Mouse (Mus musculus) left cerebral cortex, adult 8-10 months (tissue): ENCODE measurements around the gene Reg3a. TPM values are rescaled to one million over a fixed set of nuclear protein-coding genes. Genes with fewer than 3 reads are reported as not detected.
A peak's percentile ranks its signal among the peaks of the same experiment; 100 is the strongest.
"Not testable (repeated sequence)": the region's sequence is repeated elsewhere in the genome, so short reads cannot be mapped to it uniquely, and the experiment has no call there.

Experiments
- DNase-seq, 2 experiments: peaks; one replicate each; pipeline ENCODE4 v3.0.0; 2022; ENCODE audit warnings: low spot score in 2 of 2
- total RNA-seq, 4 experiments: library from RNA; stranded (reverse); gene quantifications; 2 replicates each; pipeline ENCODE4 v1.2.4; 2022

The Reg3a gene
- not detected for total RNA-seq

DNA sequence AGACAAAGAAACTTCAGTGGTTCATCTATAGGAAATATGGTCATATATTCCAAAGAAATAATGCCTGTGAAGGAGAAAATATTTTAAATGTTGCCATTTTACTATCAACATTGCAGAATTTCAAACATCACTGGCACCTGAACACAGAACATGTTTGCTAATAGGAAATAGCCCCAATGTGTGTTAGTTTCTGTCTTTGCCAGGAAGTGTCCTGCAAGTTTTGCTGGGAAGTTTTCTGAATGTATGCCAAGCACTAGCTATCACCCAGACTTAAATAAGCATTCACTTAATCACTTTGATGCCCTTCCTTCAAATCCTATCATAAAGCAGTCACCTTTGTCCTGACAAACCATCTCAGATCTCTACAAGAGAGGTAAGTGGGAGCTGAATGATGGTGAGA is at the start of gene Reg3a:
Reg3a (plus strand) TSS at position 301 of the 400 bp plus-strand sequence.
- no peak for DNase-seq

- no peak for DNase-seq
Observed at GRCm38 (mm10) chr6:78331919-78332569, 48.5 kb upstream of the Reg3a start.

- DNase-seq = peak in 1 of 2 experiments; percentile 43
Observed at GRCm38 (mm10) chr6:78340296-78340695, 40.2 kb upstream of the Reg3a start.

GRCm38 (mm10) chr6:78341689-78342088 is 38.8 kb upstream of the Reg3a start:
- no peak for DNase-seq

DNA sequence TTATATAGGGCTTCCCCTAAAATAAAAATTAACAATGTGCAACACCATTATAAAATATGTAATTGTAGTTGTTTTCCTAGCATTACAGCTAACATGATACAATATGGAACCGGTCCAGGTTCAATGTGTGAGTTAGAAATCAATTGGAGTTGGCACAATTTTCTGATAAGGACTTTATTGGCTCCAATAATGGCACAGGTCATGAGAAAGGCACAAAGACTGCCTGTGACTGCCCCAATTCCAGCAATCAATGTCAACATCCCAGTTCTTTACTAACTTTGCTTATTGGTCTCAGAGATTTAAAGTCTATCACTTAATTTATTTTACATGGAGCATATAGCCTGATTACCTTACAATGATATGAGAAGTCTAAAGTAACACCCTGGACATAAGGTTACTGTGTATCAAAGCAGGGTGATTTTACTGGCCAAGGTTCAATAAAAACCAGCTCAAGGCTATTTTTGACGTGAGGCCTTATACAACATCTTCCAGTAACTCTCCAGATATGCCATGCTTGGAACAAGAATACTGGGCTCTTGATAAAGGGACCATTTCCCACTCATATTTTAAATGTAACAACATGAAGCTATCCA is 18.4 kb upstream of the Reg3a start:
- no peak for DNase-seq

DNA sequence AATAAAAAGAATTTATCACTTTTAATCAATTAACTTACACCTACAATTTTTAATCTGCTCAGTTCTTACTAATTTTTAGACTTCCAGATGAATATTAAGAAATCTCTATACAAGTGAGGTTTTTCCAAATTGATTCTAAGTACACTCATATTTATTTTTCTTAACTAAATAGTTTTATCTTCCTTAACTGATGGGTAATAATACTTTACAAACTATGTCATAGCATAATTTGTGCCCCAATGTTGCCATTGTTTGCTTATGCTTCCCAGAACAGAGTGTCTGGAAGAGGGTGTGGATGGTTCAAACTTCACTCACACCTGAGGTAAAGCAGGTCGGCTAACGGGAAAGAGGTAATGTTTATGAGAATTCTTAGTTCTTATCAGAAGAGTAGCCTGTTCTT is 10.2 kb upstream of the Reg3a start, which contains the start of gene Reg3b:
Reg3b (plus strand) TSS at position 301 of the 400 bp plus-strand sequence.
- no peak for DNase-seq

GRCm38 (mm10) chr6:78378765-78379164 is 1.7 kb upstream of the Reg3a start, which contains the start of gene Reg3d:
Reg3d (minus strand) TSS chr6:78378865.
- no peak for DNase-seq

GRCm38 (mm10) chr6:78385609-78386008 is 5.1 kb downstream of the Reg3a start:
- no peak for DNase-seq

DNA sequence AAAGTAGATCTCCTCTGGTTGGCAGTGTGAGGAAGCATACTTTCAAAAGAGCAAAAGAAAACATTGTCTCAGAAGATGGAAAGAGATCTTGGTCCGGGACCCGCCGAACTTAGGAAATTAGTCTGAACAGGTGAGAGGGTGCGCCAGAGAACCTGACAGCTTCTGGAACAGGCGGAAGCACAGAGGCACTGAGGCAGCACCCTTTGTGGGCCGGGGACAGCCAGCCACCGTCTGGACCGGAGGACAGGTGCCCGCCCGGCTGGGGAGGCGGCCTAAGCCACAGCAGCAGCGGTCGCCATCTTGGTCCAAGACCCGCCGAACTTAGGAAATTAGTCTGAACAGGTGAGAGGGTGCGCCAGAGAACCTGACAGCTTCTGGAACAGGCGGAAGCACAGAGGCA is 14.8 kb downstream of the Reg3a start, which contains the start of gene Reg2:
Reg2 (plus strand) TSS at position 301 of the 400 bp plus-strand sequence.
- DNase-seq = not testable (repeated sequence)

GRCm38 (mm10) chr6:78422411-78422810 is 41.9 kb downstream of the Reg3a start, which contains the start of gene Reg1:
Reg1 (plus strand) TSS chr6:78422711.
- DNase-seq = not testable (repeated sequence)

GRCm38 (mm10) chr6:78425497-78425896 is 45.0 kb downstream of the Reg3a start:
- no peak for DNase-seq

Other genes with a start within 250 kb of the Reg3a start
- not detected for gene Reg3b, start 10.1 kb upstream of the Reg3a start, total RNA-seq
- gene Reg3d, start 1.8 kb upstream of the Reg3a start, total RNA-seq = not detected
- not detected for gene Reg2, start 14.9 kb downstream of the Reg3a start, total RNA-seq
- gene Reg1, start 42.0 kb downstream of the Reg3a start, total RNA-seq = not detected
- not detected for gene Reg3g, start 88.2 kb downstream of the Reg3a start, total RNA-seq